Mouse (Mus musculus): Measurements from ENCODE around the gene Snx21. TPM values are rescaled to one million over a fixed set of nuclear protein-coding genes. Genes with fewer than 3 reads are reported as not detected.

Snx21 gene
- polyA plus RNA-seq, 1 experiment from 2014 or later: 10.4 TPM

Other genes starting within 250 kb of the Snx21 start
- gene Wfdc2, start 223.4 kb upstream of the Snx21 start, polyA plus RNA-seq (2016; fragmentation: Nextera tagmentation; extraction: Ambion mirVana): 57.8 and 71.3 TPM in 2 replicates
- gene Spint3, start 212.4 kb upstream of the Snx21 start, polyA plus RNA-seq (2016; fragmentation: Nextera tagmentation; extraction: Ambion mirVana): not detected in 2 replicates
- not detected in 2 replicates for gene Wfdc6a, start 200.4 kb upstream of the Snx21 start, polyA plus RNA-seq (2016; fragmentation: Nextera tagmentation; extraction: Ambion mirVana)
- gene Eppin, start 192.2 kb upstream of the Snx21 start, polyA plus RNA-seq (2016; fragmentation: Nextera tagmentation; extraction: Ambion mirVana): not detected in 2 replicates
- not detected in 2 replicates for gene Wfdc6b, start 172.3 kb upstream of the Snx21 start, polyA plus RNA-seq (2016; fragmentation: Nextera tagmentation; extraction: Ambion mirVana)
- not detected in 2 replicates for gene Wfdc8, start 172.2 kb upstream of the Snx21 start, polyA plus RNA-seq (2016; fragmentation: Nextera tagmentation; extraction: Ambion mirVana)
- not detected in 2 replicates for gene Wfdc16, start 147.0 kb upstream of the Snx21 start, polyA plus RNA-seq (2016; fragmentation: Nextera tagmentation; extraction: Ambion mirVana)
- not detected in 2 replicates for gene Wfdc10, start 129.8 kb upstream of the Snx21 start, polyA plus RNA-seq (2016; fragmentation: Nextera tagmentation; extraction: Ambion mirVana)
- not detected in 2 replicates for gene Wfdc9, start 129.2 kb upstream of the Snx21 start, polyA plus RNA-seq (2016; fragmentation: Nextera tagmentation; extraction: Ambion mirVana)
- gene Wfdc11, start 111.7 kb upstream of the Snx21 start, polyA plus RNA-seq (2016; fragmentation: Nextera tagmentation; extraction: Ambion mirVana): not detected in 2 replicates
- not detected in 2 replicates for gene Wfdc13, start 100.7 kb upstream of the Snx21 start, polyA plus RNA-seq (2016; fragmentation: Nextera tagmentation; extraction: Ambion mirVana)
- not detected in 2 replicates for gene Spint4, start 87.3 kb upstream of the Snx21 start, polyA plus RNA-seq (2016; fragmentation: Nextera tagmentation; extraction: Ambion mirVana)
- gene Spint5, start 70.5 kb upstream of the Snx21 start, polyA plus RNA-seq (2016; fragmentation: Nextera tagmentation; extraction: Ambion mirVana): not detected in 2 replicates
- 0.61 and 1.0 TPM in 2 replicates for gene Wfdc3, start 39.9 kb upstream of the Snx21 start, polyA plus RNA-seq (2016; fragmentation: Nextera tagmentation; extraction: Ambion mirVana)
- gene Dnttip1, start 39.8 kb upstream of the Snx21 start, polyA plus RNA-seq (2016; fragmentation: Nextera tagmentation; extraction: Ambion mirVana): 80.6 and 81.1 TPM in 2 replicates
- gene Ube2c, start 15.9 kb upstream of the Snx21 start, polyA plus RNA-seq (2016; fragmentation: Nextera tagmentation; extraction: Ambion mirVana): 638 and 648 TPM in 2 replicates
- not detected in 2 replicates for gene Tnnc2, start 5.9 kb upstream of the Snx21 start, polyA plus RNA-seq (2016; fragmentation: Nextera tagmentation; extraction: Ambion mirVana)
- gene Acot8, start 19.1 kb downstream of the Snx21 start, polyA plus RNA-seq (2016; fragmentation: Nextera tagmentation; extraction: Ambion mirVana): 15.3 and 16.3 TPM in 2 replicates
- gene Zswim3, start 19.3 kb downstream of the Snx21 start, polyA plus RNA-seq (2016; fragmentation: Nextera tagmentation; extraction: Ambion mirVana): 8.6 and 9.2 TPM in 2 replicates
- gene Zswim1, start 36.9 kb downstream of the Snx21 start, polyA plus RNA-seq (2016; fragmentation: Nextera tagmentation; extraction: Ambion mirVana): 25.5 and 25.9 TPM in 2 replicates
- gene Spata25, start 42.7 kb downstream of the Snx21 start, polyA plus RNA-seq (2016; fragmentation: Nextera tagmentation; extraction: Ambion mirVana): 0.19 TPM in 1 of 2 replicates, not detected in the other
- 77.8 and 80.4 TPM in 2 replicates for gene Ctsa, start 47.0 kb downstream of the Snx21 start, polyA plus RNA-seq (2016; fragmentation: Nextera tagmentation; extraction: Ambion mirVana)
- 3.9 and 4.5 TPM in 2 replicates for gene Neurl2, start 47.6 kb downstream of the Snx21 start, polyA plus RNA-seq (2016; fragmentation: Nextera tagmentation; extraction: Ambion mirVana)
- gene Pltp, start 71.9 kb downstream of the Snx21 start, polyA plus RNA-seq (2016; fragmentation: Nextera tagmentation; extraction: Ambion mirVana): 36.6 and 40.0 TPM in 2 replicates
- 78.3 and 84.6 TPM in 2 replicates for gene Pcif1, start 93.5 kb downstream of the Snx21 start, polyA plus RNA-seq (2016; fragmentation: Nextera tagmentation; extraction: Ambion mirVana)
- 16.0 and 16.6 TPM in 2 replicates for gene Zfp335, start 125.9 kb downstream of the Snx21 start, polyA plus RNA-seq (2016; fragmentation: Nextera tagmentation; extraction: Ambion mirVana)
- 0.45 TPM in 1 of 2 replicates, not detected in the other for gene Mmp9, start 155.0 kb downstream of the Snx21 start, polyA plus RNA-seq (2016; fragmentation: Nextera tagmentation; extraction: Ambion mirVana)
- 0.92 and 0.93 TPM in 2 replicates for gene Slc12a5, start 175.0 kb downstream of the Snx21 start, polyA plus RNA-seq (2016; fragmentation: Nextera tagmentation; extraction: Ambion mirVana)
- gene Ncoa5, start 249.0 kb downstream of the Snx21 start, polyA plus RNA-seq (2016; fragmentation: Nextera tagmentation; extraction: Ambion mirVana): 101 and 103 TPM in 2 replicates

Data from forebrain, embryonic 10.5 days (tissue).